Mouse (Mus musculus) urinary bladder, postnatal 4 days (tissue): ENCODE results near the gene Gramd1a.

Experiments used
- DNase-seq, 2 experiments: peaks; one replicate each; pipeline ENCODE4 v3.0.0; 2021 to 2022; ENCODE audit warnings: low spot score in 2 of 2

The Gramd1a gene

DNA sequence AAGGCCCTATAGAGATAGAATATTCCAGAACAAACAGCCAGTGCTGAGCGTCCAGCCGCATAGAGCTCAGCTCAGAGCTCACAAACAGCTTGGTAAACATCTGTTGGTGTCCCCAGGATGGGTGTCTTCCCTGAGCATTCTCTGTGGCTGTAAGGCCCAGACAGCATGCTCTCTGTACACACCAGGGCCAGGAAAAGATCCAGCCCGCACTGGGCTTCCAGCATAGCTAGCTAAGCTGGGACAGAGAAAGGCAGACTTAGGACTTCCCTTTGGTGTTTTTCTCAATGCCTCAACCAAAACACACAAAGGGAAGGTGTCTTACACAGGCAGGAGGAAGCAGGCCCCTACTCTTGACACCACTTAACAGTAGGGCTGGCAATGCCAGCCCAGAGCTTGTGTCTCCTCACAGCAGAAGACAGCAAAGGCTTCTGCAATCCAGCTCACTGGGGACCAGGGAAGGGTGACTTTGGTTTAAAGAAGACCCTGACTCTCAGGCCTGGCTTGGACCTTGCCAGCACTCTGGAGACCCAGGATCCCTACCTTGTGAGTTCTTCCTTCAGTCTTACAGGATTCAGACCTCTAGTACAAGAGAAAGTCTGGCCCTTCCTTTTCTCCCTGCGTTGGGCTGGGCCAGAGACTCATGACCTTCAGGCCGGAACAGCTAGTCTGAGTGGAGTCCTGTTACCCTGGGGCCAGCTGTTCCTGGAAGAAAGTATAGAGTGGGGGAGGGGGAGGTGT is at the start of gene Gramd1a:
Gramd1a (minus strand) TSS at position 601 of the 738 bp plus-strand sequence.
- no peak for DNase-seq

DNA sequence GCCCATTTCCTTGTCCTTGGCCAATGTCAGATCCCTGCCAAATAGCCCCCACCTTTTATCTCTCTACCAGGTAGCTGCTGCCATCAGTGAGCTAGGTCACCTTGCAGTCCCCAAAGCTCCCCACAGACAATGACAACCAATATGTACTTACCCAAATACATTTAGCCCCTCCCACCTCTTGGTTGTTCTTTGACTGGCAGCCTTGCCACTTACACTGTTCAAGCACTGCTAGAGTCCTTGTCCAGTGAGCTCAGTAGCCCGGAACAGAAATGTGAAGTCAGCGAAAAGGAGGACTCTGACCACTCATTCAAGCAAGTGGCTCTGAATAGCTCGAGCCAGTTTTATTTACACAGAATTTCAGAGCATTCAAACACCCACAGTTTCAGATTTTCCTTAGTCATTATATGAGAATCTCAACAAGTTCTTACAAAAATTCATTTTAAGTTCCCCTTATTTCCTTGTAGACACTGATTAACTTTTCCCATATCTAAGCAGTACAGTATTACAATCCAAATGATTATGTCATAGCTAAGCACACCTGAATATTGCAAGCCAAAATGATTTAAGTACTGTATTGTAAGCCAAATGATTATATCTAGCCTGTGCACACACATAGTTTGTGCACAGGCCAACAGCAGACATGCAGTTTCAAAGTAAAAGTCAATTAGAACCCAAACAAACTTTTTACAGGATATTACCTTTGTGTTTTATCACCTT is 40.1 kb upstream of the Gramd1a start:
- no peak for DNase-seq

DNA sequence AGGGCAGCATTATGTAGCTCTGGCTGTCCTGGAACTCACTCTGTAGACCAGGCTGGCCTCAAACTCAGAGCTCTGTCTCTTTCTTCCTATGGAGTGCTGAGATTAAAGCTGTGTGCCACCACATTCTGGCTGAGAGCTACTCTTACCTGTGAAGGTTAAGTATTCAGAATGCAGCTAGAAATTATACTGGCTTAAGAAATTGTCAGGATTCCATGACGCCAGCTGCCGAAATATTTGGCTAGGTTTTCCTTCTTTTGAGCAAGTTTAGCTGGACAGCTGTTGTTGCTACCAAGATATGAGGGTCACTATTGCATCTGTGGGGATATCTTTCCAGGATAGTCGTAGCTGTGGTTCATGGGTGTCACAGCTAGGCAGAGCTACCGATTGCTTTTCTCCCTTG is 29.0 kb upstream of the Gramd1a start:
- DNase-seq, result no peak

GRCm38 (mm10) chr7:31182863-31183262 is 27.2 kb upstream of the Gramd1a start:
- DNase-seq, result no peak

- DNase-seq, result peak in 1 of 2 experiments; percentile 75
Measured at GRCm38 (mm10) chr7:31176886-31177763, 21.4 kb upstream of the Gramd1a start.

- no peak for DNase-seq
Measured at GRCm38 (mm10) chr7:31175096-31175495, 19.4 kb upstream of the Gramd1a start.

DNA sequence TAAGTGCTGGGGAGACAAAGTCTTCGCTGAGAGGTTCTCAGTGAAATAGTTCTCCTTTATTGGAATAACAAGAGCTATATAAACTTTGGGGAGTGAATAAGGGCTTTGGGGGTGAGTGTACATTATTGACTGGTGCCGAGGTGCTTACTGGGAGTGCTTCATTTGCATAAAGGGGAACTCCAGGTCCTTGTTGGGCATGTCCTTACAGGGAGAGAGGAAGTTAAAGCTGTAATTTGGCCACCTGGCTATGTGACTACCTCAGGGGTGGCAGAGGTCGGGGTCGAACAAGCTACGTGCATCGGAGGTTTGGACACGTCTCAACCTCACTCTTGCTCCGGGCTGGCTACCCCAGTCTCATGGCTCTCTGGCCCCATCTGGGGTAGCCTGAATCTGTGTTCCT is 18.8 kb upstream of the Gramd1a start:
- no peak for DNase-seq

- no peak for DNase-seq
Measured at GRCm38 (mm10) chr7:31172238-31172637, 16.5 kb upstream of the Gramd1a start.

GRCm38 (mm10) chr7:31170520-31170919 is 14.8 kb upstream of the Gramd1a start:
- no peak for DNase-seq

DNA sequence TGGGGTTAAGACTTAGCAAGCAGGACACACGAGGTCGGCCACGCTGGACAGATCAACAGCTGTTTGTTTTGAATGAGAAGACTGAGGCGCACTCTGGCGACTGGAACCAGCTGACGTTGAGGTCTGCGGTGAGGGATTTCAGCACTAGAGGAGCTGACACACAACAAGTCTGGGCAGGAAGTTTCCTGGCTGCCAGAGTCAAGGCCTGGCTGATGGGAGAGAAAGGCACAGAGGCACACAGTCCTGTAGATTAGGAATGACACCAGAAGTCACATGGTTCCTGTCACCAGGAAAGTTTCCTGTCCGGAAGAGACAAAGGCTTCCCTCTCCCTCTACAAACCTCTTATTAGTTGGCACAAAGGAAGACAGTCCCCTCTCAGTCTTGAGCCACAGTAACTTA is 12.7 kb upstream of the Gramd1a start:
- no peak for DNase-seq

DNA sequence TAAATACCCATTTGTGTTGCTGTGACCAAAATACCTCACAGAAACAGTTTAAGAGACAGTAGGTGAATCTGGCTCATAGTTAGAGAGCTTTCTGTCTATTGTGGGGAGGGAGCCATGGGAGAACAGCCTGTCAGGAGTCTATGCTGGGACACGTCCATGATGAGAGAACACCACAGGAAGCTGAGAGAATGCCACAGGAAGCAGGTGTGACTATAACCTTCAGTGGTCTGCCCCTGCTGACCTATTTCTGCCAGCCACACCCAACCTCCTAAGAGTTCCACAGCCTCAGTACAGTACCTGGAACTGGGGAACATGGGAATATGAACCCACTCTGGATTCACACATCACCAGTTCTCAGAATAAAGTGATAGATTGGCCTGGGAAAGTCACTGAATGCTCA is 9.1 kb upstream of the Gramd1a start:
- DNase-seq, result no peak

DNA sequence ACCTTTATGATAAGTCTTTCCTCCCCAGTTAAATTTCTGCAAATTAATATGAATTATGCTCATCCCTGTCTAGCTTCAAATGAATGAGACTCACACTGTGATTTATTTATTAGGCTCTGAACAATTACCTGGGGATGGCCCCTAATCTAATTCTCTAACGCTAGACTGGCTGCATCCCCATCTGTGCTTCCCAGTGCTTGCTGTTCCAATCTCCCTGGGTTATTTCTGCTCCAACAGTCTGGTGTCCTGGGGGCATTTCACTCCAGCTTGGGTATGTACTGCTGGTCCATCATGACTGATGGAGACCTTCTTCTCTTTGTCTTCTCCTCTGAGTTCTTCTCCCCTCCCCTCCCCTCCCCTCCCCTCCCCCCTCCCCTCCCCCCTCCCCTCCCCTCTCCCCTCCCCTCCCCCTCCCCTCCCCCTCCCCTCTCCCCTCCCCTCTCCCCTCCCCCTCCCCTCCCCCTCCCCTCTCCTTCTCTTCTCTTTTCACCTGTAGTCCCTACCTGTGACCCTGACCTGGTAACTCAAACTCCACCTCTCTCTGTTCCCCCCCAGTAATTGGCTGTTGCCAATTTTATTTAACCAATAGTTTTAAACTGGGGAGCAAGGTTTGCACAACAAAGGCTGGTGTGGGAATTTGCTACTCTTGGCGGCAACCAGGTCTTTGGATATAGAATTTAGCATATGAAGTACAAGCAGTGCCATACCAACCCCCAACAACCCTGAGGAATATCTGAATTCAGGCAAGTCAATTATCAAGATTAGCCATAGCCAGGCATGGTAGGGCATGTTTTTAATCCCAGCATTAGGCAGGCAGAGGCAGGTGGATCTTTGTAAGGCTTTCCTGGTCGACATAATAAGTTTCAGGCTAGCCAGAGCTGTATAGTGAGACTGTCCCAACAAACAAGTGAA is 8.2 kb upstream of the Gramd1a start:
- no peak for DNase-seq

- no peak for DNase-seq
Measured at GRCm38 (mm10) chr7:31162324-31162723, 6.6 kb upstream of the Gramd1a start.

DNA sequence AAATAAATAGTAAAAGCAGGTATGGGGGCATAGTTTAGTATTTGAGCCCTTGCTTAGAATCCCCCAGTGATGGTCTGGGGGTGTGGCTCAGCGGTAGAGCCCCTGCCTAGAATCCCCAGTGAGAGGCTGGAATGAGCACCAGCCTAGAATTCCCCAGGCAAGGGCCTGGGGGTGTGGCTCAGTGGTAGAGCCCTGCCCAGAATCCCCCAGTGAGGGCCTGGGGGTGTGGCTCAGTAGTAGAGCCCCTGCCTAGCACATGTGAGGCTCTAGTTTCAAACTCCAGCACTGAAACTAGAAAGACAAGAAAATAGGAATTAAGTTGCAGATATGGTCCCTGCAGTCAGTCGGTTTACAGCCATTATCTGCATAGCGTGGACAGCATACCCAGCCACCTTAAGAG is 6.1 kb upstream of the Gramd1a start:
- DNase-seq, result no peak

GRCm38 (mm10) chr7:31161246-31161645 is 5.5 kb upstream of the Gramd1a start:
- no peak for DNase-seq

GRCm38 (mm10) chr7:31160763-31161162 is 5.1 kb upstream of the Gramd1a start:
- no peak for DNase-seq

DNA sequence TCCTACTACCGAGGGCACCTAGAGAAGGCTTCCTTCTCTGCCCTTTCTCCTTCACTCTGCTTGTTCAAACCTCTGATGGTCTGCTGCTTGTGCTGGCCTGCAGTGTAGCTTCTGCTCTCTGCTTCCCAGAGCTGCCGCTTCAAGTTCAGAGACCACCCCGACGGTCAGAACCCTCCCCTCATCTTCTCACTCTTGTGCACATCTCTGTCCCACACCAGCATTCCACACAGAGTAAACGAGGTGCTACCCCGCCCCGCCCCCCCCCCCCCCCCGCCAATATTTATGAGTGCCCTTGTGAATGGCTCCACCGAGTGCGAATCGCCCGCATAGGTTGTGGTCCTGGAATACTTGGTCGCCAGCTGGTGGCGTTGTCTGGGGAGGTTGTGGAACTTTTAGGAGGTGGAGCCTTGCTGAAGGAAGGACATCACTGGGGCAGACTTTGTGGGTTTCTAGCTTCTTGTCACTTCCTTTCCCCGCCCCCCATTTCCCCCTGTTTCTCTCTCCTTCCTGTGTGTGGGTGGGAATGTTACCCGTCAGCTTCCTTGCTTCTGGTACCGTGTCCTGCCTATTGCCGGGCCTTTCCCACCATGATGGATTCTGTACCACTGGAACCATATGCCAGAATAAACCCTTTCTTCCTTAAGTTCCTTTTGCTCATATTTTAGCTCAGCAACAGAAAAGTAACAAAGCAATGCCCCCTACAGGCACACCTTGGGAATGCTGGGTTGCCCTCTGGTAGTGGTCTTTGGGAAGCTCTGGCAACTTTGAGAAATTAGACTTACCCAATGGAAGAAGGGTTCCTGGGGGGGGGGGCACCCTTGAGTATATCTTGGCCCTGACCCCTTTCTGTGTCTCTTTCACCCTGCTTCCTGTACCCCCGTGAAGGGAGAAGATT is 585 bp upstream of the Gramd1a start:
- no peak for DNase-seq

DNA sequence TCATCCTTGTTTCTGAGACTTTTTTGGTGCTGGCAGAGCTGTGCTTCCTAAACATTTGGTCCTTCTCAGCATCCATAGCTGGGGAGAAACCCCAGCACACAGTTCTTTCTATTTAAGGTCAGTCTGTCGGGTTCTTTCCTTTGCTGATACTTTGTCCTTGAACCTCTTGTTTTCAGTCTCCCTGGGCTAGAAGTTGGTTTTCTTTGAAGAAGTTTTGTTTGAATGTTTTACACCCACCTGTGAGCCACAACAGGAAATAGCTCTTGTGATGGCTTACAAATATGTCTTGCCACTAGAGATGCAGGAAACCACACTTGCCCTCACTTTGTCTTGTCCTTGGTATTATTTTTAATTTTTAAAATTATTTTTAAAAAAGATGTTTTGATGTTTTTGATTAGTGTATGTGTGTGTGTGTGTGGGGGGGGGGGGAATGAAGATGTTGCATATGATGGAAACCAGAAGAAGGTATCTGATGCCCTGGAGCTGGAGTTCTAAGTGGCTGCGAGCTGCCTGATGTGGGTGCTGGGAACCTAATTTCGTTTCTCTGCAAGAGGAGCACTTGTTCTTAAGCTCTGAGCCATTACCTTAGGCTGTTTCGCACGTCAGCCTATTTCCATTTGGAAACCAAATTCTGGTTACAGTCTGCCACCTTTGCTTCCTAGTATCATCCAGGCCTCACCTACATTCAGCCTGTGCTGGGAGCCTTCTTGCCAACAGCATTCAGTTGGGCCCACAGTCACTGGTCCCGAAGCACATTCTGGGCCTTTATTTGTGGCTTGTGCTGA is 2.0 kb downstream of the Gramd1a start:
- DNase-seq, result no peak
